Mouse (Mus musculus) granulocyte monocyte progenitor cell, adult 5-6 weeks (primary cell): ENCODE data around the gene Ispd. TPM values are rescaled to one million over a fixed set of nuclear protein-coding genes. Genes with fewer than 3 reads are reported as not detected.

Source experiments
- ATAC-seq: replicated peaks from 2 replicates; pipeline ENCODE4 v1.8.0; 2016; ENCODE audit warnings: mild to moderate bottlenecking, moderate TSS enrichment, inconsistent platforms; ENCODE audit not compliant: poor library complexity, severe bottlenecking
- total RNA-seq, 2 experiments: library from RNA; stranded (forward) in 1 of 2; stranded (reverse) in 1 of 2; fragments of 200-712, 200-1000 nt in 1 of 2; fragments of >200 nt in 1 of 2; fragmentation: Nextera tagmentation in 1 of 2; gene quantifications; 2 replicates each; pipeline ENCODE4 v1.2.3; 2014 to 2017

The Ispd gene
- total RNA-seq, 2 experiments from 2014 or later: 1.1 to 2.6 TPM

- no peak for ATAC-seq
Observed at GRCm38 (mm10) chr12:36457726-36458125, 76.5 kb downstream of the Ispd start.

- no peak for ATAC-seq
Observed at GRCm38 (mm10) chr12:36468325-36469044, 87.2 kb downstream of the Ispd start.

DNA sequence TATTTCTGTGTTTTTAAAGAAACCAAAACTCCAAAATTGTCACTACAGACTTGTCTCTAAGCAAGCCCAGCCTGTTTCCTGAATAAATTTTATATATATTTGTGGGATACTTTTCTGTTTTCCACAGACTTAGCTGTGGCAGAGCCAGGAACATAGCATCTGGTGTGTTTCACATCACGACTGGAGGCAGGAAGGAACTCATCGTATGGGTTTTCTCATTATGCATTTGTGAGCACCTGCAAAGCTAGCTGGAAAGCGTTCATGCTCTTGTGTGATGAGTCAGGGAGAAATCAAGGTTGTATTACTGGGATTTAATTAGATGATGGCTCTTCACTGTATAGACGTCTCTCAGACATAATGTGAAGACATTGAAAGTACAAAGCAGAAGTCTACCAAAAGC lies 90.2 kb downstream of the Ispd start:
- ATAC-seq: no peak

GRCm38 (mm10) chr12:36474171-36474570 lies 92.9 kb downstream of the Ispd start:
- ATAC-seq: no peak

GRCm38 (mm10) chr12:36475269-36475668 lies 94.0 kb downstream of the Ispd start:
- ATAC-seq: no peak

- ATAC-seq: no peak
Observed at GRCm38 (mm10) chr12:36476476-36476875, 95.2 kb downstream of the Ispd start.

DNA sequence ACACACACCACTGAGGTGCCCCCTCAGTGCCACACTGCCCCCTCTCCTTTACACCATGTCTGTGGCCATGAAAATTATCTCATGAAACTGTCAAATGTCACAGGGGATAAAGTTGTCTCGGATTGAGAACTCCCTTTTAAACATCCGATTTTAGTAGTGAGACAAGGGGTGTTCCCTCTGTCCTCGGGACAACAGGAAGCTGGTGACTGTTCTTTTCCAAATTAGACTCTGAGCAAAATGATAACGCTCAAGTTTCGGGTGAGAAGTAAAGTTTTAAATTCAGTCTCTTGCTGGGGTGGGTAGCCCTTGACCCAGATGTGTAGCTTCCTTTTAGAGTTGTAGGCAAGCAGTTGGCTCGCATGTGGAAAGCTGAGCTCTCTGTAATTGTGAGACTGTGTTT lies 96.3 kb downstream of the Ispd start:
- no peak for ATAC-seq

GRCm38 (mm10) chr12:36477926-36478325 lies 96.7 kb downstream of the Ispd start:
- no peak for ATAC-seq

GRCm38 (mm10) chr12:36481742-36482141 lies 100.5 kb downstream of the Ispd start:
- ATAC-seq: no peak

- no peak for ATAC-seq
Observed at GRCm38 (mm10) chr12:36483346-36483745, 102.1 kb downstream of the Ispd start.

DNA sequence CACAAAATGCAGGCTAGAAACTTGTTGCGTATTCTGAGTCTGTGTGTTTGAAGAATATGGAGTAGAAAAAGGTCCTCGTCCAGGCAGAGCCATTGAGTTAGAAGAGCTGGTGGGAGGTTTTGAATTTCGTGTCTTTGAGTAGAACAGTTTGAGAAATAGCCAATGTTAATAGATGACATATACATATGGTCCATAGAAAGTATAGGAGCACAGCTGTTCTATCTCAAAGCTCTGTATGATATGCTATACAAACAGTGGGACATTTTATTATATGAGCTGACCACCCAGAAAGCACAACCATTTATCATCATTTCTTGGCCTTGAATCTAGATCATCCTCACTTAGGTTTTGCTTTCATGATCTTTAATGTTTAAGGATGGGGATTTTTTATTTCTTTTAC lies 116.3 kb downstream of the Ispd start:
- ATAC-seq: no peak

- no peak for ATAC-seq
Observed at GRCm38 (mm10) chr12:36507111-36507903, 126.1 kb downstream of the Ispd start.

DNA sequence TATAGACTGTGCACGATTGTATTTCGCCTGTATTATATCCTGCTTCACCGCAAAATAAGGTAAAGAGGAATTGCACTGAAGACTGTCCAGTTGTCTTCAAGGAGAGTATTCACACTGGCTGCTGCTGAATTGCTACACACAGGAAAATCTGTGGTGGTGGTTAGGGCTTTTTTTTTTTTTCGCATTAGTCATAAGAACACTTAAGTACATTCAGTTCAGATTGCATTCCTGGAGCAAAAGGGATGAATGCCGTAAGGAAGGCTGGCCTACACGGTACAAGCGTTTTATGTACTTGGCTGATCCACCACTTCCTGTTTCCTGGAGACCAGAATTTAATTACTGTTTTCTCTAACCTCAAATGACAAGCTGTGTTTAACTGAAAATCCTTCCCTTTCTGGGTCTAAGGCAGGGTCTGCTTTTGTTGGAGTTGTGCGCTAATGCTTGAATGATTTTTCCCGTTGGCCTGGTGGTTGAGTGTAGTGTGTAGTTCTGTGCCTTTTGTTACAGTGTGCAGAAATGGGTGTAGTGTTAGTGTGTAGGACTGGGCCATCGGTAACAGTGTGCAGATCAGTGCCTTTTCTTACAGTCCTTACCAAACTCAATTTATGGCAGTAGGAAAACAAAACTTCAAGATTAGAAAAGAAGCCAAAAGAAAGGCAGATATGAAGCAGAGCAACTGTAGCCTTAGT lies 128.8 kb downstream of the Ispd start:
- peak; percentile 92 for ATAC-seq

DNA sequence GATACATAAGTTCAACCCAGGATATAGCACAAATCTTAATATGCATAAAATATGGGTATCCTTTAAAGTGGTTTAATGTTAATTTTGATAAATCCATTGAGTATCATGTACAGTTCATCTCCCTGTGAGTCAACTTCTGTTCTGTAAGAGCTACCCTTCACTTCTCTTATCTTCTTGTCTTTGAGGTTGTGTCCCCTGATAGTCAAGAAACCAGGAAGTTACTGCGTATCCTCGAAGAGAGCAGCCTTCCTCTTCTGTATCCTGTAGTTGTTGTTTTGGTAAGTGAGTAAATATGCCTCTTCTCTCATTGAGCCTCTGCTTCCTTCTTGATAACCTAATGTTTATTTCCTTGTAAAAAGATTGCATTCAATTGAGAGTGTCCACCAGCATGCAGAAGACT lies 140.5 kb downstream of the Ispd start:
- no peak for ATAC-seq

- no peak for ATAC-seq
Observed at GRCm38 (mm10) chr12:36523515-36523914, 142.3 kb downstream of the Ispd start.

DNA sequence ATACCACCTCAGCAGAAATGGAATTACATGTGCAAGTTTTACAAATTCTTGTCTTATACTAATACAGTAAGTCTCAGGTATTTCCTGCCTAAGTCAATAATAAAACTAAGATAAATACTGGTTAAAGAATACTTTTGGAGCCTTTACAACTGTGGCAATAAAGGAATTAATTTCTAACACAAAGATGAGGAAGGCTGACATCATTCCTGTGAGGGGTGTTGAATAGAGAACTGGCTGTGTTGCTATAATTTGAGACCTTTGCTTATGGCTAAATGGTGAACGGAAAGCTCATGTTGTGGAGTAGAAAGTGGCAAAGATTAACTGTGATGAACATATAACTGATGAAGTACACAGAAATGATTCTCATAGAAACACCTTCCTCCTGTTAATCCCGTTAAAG lies 149.7 kb downstream of the Ispd start:
- ATAC-seq: no peak

DNA sequence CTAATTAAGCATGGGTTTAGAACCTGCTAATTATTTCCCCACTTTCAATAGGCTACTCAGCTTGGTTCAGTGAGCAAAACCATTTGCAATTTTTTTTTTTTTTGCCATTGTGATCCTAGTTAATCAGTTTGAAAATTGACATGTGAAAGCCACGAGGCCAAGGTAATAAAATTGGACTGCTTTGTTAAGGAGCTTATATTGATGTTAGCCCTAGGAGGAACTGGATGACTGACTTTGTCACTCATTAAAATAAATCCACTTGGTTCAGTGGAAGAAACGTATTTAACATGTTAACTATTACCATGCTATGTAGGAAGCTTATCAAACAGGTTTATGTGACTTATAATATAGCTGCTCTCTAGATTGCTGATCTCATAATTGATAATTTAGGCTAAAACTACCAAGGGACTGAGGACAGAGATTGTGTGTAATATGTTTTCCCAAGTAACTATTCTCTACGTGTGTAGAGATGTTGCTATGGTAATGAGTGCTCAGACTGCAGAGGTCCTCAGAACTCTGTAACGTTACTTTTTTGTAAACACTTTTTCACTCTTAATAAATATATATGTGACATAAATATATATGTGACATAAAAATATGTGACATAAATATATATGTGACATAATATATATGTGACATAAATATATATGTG lies 150.3 kb downstream of the Ispd start:
- ATAC-seq: no peak

DNA sequence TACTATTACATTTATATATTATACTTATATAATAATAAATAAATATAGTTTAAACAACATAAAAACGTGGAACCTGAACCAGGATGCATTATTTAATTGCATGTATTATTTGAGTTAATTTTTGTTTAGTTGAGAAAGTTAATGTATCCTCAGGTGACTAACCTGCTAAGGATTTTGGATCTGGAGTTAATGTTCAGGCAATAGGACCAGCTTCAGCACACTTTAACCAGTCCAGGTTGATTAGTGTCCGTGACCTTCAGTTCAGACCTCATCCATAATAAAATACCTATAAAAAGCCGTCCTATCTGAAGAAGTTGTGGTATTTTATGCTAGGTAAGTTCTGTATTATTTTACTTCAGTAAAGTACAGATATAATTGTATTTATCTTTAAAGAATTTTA lies 151.3 kb downstream of the Ispd start:
- no peak for ATAC-seq

GRCm38 (mm10) chr12:36533160-36533900 lies 152.1 kb downstream of the Ispd start:
- ATAC-seq: no peak

GRCm38 (mm10) chr12:36534589-36534988 lies 153.3 kb downstream of the Ispd start:
- ATAC-seq: no peak
